Mouse (Mus musculus) macrophage (primary cell): ENCODE data around the gene Synpr. TPM values are rescaled to one million over a fixed set of nuclear protein-coding genes. Genes with fewer than 3 reads are reported as not detected.
"Not testable (repeated sequence)": the region's sequence is repeated elsewhere in the genome, so short reads cannot be mapped to it uniquely, and the experiment has no call there.

Source experiments
- H3K27ac ChIP-seq: fragments of 350-480 bp; formaldehyde crosslinking; 2 replicates; pipeline ENCODE4 v1.9.0; 2021
- H3K36me3 ChIP-seq: fragments of 350-480 bp; formaldehyde crosslinking; 2 replicates; pipeline ENCODE4 v1.9.0; 2021; ENCODE audit errors: inconsistent target
- H3K4me3 ChIP-seq: fragments of 350-480 bp; formaldehyde crosslinking; 2 replicates; pipeline ENCODE4 v1.9.0; 2021; ENCODE audit errors: inconsistent target
- H3K79me2 ChIP-seq: fragments of 350-480 bp; formaldehyde crosslinking; 2 replicates; pipeline ENCODE4 v1.9.0; 2021; ENCODE audit errors: inconsistent target
- WGBS: methylation state at CpG from one replicate; pipeline ENCODE4 v1.1.7; 2026; ENCODE audit warnings: inconsistent platforms; ENCODE audit not compliant: missing documents; 5-methylcytosine and 5-hydroxymethylcytosine counted together
- polyA plus RNA-seq: library from polyadenylated mRNA; stranded (reverse); fragments of 250-400 nt; gene quantifications from 3 replicates; pipeline ENCODE4 v1.2.4, GENCODE M21; 2018; ENCODE audit warnings: inconsistent platforms
- total RNA-seq, 78 experiments: library from RNA; depleted of rRNA; stranded (reverse); fragments of 250-400 nt; gene quantifications; 1 replicate in 9 of 78; 2 replicates in 24 of 78; 3 replicates in 43 of 78; 4 replicates in 2 of 78; pipeline ENCODE4 v1.2.4; 2018; ENCODE audit warnings: inconsistent platforms in 56 of 78

Gene Synpr
- total RNA-seq (2018; cell fraction: chromatin; rRNA removed), result not detected
- not detected for total RNA-seq (2018; cell fraction: cytosol; rRNA removed)
- not detected for total RNA-seq (2018; cell fraction: nucleus; rRNA removed)
- not detected in 3 replicates for polyA plus RNA-seq

- H3K36me3 ChIP-seq, result no peaks in the 10 kb centered on the region
- H3K79me2 ChIP-seq, result no peaks in the 10 kb centered on the region
- WGBS, result 9% methylated on average over 23 of the region's 27 CpGs
- no peak within 1 kb of the TSS for H3K27ac ChIP-seq
- no peak within 1 kb of the TSS for H3K4me3 ChIP-seq
Measured at GRCm38 (mm10) chr14:13284091-13284844, at the start of gene Synpr. TSS of gene Synpr (plus strand) at chr14:13284780.

- Histone ChIP-seq H3K27ac (no peak overlapping the region), H3K79me2 (no peaks in the 10 kb centered on the region), H3K36me3 (no peaks in the 10 kb centered on the region), H3K4me3 (no peak overlapping the region)
- 0% methylated on average over 1 of the region's 1 CpGs for WGBS
Measured at GRCm38 (mm10) chr14:13236929-13237328, 47.7 kb upstream of the Synpr start.

- no peaks in the 10 kb centered on the region for H3K79me2 ChIP-seq
- 66% methylated on average over 4 of the region's 4 CpGs for WGBS
- no peaks in the 10 kb centered on the region for H3K36me3 ChIP-seq
- H3K27ac ChIP-seq, result no peak overlapping the region
- no peak overlapping the region for H3K4me3 ChIP-seq
Measured at GRCm38 (mm10) chr14:13247431-13247830, 37.1 kb upstream of the Synpr start.

- Histone ChIP-seq H3K4me3 (no peak overlapping the region), H3K36me3 (no peaks in the 10 kb centered on the region), H3K79me2 (no peaks in the 10 kb centered on the region), H3K27ac (no peak overlapping the region)
Measured at GRCm38 (mm10) chr14:13249361-13249760, 35.2 kb upstream of the Synpr start.

GRCm38 (mm10) chr14:13252594-13252993, 32.0 kb upstream of the Synpr start:
- H3K27ac ChIP-seq, result no peak overlapping the region
- WGBS, result 85% methylated on average over 1 of the region's 1 CpGs
- no peaks in the 10 kb centered on the region for H3K79me2 ChIP-seq
- H3K36me3 ChIP-seq, result no peaks in the 10 kb centered on the region
- no peak overlapping the region for H3K4me3 ChIP-seq

GRCm38 (mm10) chr14:13254741-13255140, 29.8 kb upstream of the Synpr start:
- H3K27ac ChIP-seq, H3K79me2 ChIP-seq, H3K36me3 ChIP-seq, H3K4me3 ChIP-seq: not testable (repeated sequence)
- 88% methylated on average over 2 of the region's 2 CpGs for WGBS

- Histone ChIP-seq H3K79me2 (no peaks in the 10 kb centered on the region), H3K36me3 (no peaks in the 10 kb centered on the region), H3K4me3 (no peak overlapping the region), H3K27ac (no peak overlapping the region)
- WGBS, result 56% methylated on average over 1 of the region's 1 CpGs
Measured at GRCm38 (mm10) chr14:13262406-13262805, 22.2 kb upstream of the Synpr start.

GRCm38 (mm10) chr14:13266331-13266730, 18.2 kb upstream of the Synpr start:
- 86% methylated on average over 2 of the region's 2 CpGs for WGBS
- Histone ChIP-seq H3K27ac (no peak overlapping the region), H3K36me3 (no peaks in the 10 kb centered on the region), H3K79me2 (no peaks in the 10 kb centered on the region), H3K4me3 (no peak overlapping the region)

- no peak overlapping the region for H3K27ac ChIP-seq
- no peaks in the 10 kb centered on the region for H3K79me2 ChIP-seq
- WGBS, result 80% methylated on average over 4 of the region's 4 CpGs
Measured at GRCm38 (mm10) chr14:13267181-13267580, 17.4 kb upstream of the Synpr start.

GRCm38 (mm10) chr14:13283211-13283610, 1.4 kb upstream of the Synpr start:
- H3K4me3 ChIP-seq, result no peak overlapping the region
- H3K27ac ChIP-seq, result no peak overlapping the region
- 93% methylated on average over 2 of the region's 4 CpGs for WGBS
- no peaks in the 10 kb centered on the region for H3K79me2 ChIP-seq
- H3K36me3 ChIP-seq, result no peaks in the 10 kb centered on the region

More at GRCm38 (mm10) chr14:13267181-13267580, 17.4 kb upstream of the Synpr start:
- H3K4me3 ChIP-seq, result no peak overlapping the region
- H3K36me3 ChIP-seq, result no peaks in the 10 kb centered on the region

GRCm38 (mm10) chr14:13284845-13285198, 242 bp downstream of the Synpr start:
- Histone ChIP-seq H3K4me3 (no peak overlapping the region), H3K79me2 (no peaks in the 10 kb centered on the region), H3K36me3 (no peaks in the 10 kb centered on the region), H3K27ac (no peak overlapping the region)
- 18% methylated on average over 13 of the region's 13 CpGs for WGBS

GRCm38 (mm10) chr14:13285341-13286130, 956 bp downstream of the Synpr start:
- Histone ChIP-seq H3K36me3 (no peaks in the 10 kb centered on the region), H3K4me3 (no peak overlapping the region)
- WGBS, result 62% methylated on average over 10 of the region's 10 CpGs

GRCm38 (mm10) chr14:13294200-13294599, 9.6 kb downstream of the Synpr start:
- Histone ChIP-seq H3K4me3 (no peak overlapping the region), H3K79me2 (no peaks in the 10 kb centered on the region)
- WGBS, result 68% methylated on average over 3 of the region's 3 CpGs

More at GRCm38 (mm10) chr14:13285341-13286130, 956 bp downstream of the Synpr start:
- Histone ChIP-seq H3K79me2 (no peaks in the 10 kb centered on the region), H3K27ac (no peak overlapping the region)

GRCm38 (mm10) chr14:13314323-13314722, 29.7 kb downstream of the Synpr start:
- Histone ChIP-seq H3K4me3 (no peak overlapping the region), H3K36me3 (no peaks in the 10 kb centered on the region), H3K27ac (no peak overlapping the region), H3K79me2 (no peaks in the 10 kb centered on the region)
- 86% methylated on average over 1 of the region's 1 CpGs for WGBS

More at GRCm38 (mm10) chr14:13294200-13294599, 9.6 kb downstream of the Synpr start:
- Histone ChIP-seq H3K27ac (no peak overlapping the region), H3K36me3 (no peaks in the 10 kb centered on the region)

GRCm38 (mm10) chr14:13328461-13328860, 43.9 kb downstream of the Synpr start:
- H3K4me3 ChIP-seq, result no peak overlapping the region
- H3K36me3 ChIP-seq, result no peaks in the 10 kb centered on the region
- WGBS, result 46% methylated on average over 2 of the region's 2 CpGs
- H3K27ac ChIP-seq, result no peak overlapping the region
- no peaks in the 10 kb centered on the region for H3K79me2 ChIP-seq
